Mouse (Mus musculus): ENCODE data around the gene Mrgpra6. TPM values are rescaled to one million over a fixed set of nuclear protein-coding genes. Genes with fewer than 3 reads are reported as not detected.

Mrgpra6 gene
- total RNA-seq (2021), result not detected
- long read RNA-seq, experiment 1, result 0 reads
- long read RNA-seq, experiment 2, result 0 reads

GRCm38 (mm10) chr7:47204830-47205229, at the start of gene Mrgpra6:
Gene Mrgpra6, minus strand, starts transcription at chr7:47204920.
- DNase-seq (ENCODE audit: low spot score in 2 of 2), result no peak

- DNase-seq (ENCODE audit: low spot score in 2 of 2), result no peak
Measured at GRCm38 (mm10) chr7:47252770-47253169, 48.0 kb upstream of the Mrgpra6 start, which contains the start of gene Mrgpra9. Gene Mrgpra9, minus strand, starts transcription at chr7:47252848.

GRCm38 (mm10) chr7:47244658-47245057, 39.9 kb upstream of the Mrgpra6 start:
- DNase-seq (ENCODE audit: low spot score in 2 of 2), result no peak

DNA sequence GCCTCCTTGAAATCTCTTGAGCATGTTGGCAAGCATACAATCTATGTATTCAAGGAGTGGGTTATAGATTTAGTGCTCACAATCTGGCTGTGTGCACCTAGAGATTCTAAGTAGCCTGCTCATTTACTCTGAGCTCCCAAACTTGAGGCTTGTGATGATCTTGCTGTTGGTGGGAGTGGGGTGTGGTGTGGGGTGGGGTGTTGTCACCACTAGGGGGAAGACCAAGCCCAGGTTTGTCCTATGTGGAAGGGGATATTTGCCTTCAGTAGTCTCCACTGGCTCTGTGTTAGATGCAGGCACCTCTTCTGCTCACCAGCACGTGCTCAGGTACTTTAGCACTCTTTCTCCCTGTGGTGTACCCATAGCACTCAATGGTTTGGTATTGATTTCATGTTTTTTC, 9.4 kb downstream of the Mrgpra6 start:
- no peak for DNase-seq (ENCODE audit: low spot score in 2 of 2)

DNA sequence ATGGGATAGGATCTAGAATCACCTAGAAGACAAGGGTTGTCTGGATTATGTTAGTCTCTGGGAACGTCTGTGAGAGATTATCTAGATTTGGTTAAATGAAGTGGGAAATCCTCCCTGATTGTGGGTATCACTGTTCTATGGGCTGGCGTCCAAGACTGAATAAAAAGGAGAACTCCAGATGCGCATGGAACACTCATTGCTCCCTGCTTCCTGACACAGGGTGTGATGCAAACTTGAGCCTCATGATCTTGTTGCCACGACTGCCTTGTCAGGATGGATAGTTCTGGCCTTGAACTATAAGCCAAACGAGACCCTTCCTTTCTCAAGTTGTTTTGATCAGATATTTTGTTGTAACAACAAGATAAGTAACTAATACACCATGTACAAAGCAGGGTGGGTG, 33.9 kb downstream of the Mrgpra6 start:
- DNase-seq (ENCODE audit: low spot score in 2 of 2), result no peak

- DNase-seq (ENCODE audit: low spot score in 2 of 2), result no peak
Measured at GRCm38 (mm10) chr7:47165028-47165427, 39.7 kb downstream of the Mrgpra6 start.

- no peak for DNase-seq (ENCODE audit: low spot score in 2 of 2)
Measured at GRCm38 (mm10) chr7:47163203-47163602, 41.5 kb downstream of the Mrgpra6 start.

DNA sequence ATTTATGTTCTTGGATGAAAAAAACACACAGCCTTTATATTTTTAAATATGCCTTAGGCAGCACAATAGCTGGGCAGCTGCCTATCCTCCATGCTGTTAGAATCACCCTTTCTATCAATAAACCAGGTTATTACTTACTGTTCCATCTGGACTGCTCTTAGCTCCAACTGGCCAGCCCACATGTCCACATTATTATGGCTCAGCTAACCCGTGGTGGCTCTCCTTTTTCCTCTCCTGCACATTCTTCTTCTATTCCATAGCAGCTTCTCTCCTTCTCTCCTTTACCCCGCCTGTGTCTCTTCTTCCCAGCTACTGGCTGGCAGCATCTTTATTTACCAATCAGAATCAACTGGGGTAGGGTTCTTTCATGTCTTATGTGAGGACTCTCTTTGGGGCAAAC, 46.3 kb downstream of the Mrgpra6 start:
- no peak for DNase-seq (ENCODE audit: low spot score in 2 of 2)

DNA sequence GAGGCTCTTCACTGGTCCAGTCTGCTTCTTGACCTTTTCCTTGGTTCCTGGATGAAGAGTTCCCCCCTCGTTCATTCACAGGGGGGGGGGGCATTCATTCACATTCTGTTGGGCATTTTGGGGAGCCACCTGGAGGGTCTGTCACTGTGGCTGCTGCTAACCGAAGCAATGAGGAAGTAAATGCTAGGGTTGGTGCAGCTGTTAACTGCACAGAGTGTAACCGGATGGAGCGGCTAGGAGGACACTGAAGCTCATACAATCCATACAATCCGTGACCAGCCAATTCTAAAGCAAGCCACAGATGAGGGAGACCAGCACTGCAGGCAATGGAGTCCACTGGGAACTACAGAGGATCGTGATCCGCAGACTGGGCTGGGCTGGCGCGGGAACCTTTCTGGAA, 47.0 kb downstream of the Mrgpra6 start:
- DNase-seq (ENCODE audit: low spot score in 2 of 2), result no peak

DNA sequence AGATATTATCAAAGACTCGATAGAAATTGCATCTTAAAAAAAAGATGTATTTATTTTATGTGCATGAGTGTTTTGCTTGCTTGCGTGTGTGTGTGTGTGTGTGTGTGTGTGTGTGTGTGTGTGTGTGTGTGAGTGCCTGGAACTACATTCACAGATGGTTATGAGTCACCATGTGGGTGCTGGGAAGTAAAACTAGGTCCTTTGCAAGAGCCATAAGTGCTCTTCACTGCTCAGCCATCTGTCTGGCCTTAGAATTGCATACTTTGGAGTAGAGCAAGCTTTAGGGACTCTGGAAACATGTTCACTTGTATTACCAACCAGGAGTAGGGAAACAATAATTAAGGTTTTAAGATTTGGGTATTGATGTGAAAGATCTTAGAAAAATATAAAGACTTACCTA, 48.9 kb downstream of the Mrgpra6 start:
- no peak for DNase-seq (ENCODE audit: low spot score in 2 of 2)

DNA sequence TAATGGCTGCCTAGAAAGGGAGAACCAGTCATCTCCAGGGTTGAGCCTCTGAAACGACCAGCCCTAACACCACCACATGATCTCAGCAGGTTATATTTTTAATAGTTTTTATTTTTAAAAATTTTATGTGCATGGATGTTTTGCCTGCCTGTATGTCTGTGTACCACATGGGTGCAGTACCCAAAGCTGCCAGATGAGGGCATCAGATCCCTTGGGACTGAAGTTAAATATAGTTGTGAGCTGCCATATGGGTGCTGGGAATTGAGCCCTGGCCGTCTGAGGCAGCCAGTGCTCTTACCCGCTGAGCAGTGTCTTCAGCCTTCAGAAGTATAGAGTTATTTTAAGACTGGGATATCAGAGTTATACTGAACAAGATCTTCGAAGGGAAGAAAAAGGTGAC, 49.3 kb downstream of the Mrgpra6 start:
- DNase-seq (ENCODE audit: low spot score in 2 of 2), result no peak

- DNase-seq (ENCODE audit: low spot score in 2 of 2), result peak; percentile 30
Measured at GRCm38 (mm10) chr7:47150420-47151061, 54.2 kb downstream of the Mrgpra6 start.

GRCm38 (mm10) chr7:47148298-47148697, 56.4 kb downstream of the Mrgpra6 start:
- DNase-seq (ENCODE audit: low spot score in 2 of 2), result no peak

DNA sequence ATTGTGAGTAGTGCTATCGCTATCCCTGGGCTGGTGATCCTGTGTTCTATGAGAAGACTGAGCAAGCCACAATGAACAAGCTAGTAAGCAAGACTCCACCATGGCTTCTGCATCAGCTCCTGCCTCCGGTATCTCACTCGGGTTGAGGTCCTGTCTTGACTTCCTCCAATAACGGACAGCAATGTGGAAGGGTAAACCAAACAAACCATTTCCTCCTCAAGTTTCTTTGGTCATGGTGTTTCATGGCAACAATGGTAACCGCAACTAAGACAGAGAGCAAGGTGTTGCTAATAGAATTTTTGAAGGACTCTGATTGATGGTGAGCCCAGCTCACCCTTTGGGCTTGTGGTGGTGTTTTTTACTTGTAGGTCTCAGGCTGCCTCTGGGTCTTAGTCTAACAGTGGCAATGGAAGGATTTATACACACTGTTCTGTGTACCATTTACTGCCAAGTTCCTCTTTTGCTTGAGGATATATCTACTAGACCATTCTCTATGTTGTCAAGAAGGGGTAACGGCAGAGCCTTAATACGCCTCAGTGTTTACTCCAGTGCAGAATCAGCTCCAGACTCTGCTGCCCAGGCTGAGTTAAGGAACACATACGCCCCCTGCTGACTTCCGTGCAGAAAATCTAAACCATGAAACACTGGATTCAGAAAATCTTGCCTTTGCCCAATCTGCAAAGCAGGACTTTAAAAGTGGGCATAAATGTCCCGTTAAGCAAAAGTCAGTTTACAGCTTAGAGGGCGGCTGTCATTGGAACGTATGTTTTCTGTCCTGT, 58.5 kb downstream of the Mrgpra6 start:
- peak; percentile 37 to 39 for DNase-seq (ENCODE audit: low spot score in 2 of 2)

- DNase-seq (ENCODE audit: low spot score in 2 of 2), result no peak
Measured at GRCm38 (mm10) chr7:47144299-47144698, 60.4 kb downstream of the Mrgpra6 start.

GRCm38 (mm10) chr7:47139823-47140325, 64.8 kb downstream of the Mrgpra6 start:
- DNase-seq (ENCODE audit: low spot score in 2 of 2), result no peak

Other genes starting within 250 kb of the Mrgpra6 start
- gene Uevld, start 246.4 kb downstream of the Mrgpra6 start, total RNA-seq (2021), result 10 to 100 TPM; 16.3 to 17.4 TPM
- not detected for gene Gm9999, start 221.3 kb downstream of the Mrgpra6 start, total RNA-seq (2021)
- 10 to 100 TPM; 19.2 to 20.0 TPM for gene Spty2d1, start 196.5 kb downstream of the Mrgpra6 start, total RNA-seq (2021)
- 10 to 100 TPM; 18.6 to 22.3 TPM for gene Tmem86a, start 154.3 kb downstream of the Mrgpra6 start, total RNA-seq (2021)
- 1 to 10 TPM in 1 of 2 experiments, under 1 TPM in 1; 0.13 to 1.4 TPM for gene Ptpn5, start 71.2 kb downstream of the Mrgpra6 start, total RNA-seq (2021)
- not detected for gene Mrgpra9, start 47.9 kb upstream of the Mrgpra6 start, total RNA-seq (2021)
- gene Mrgpra1, start 149.3 kb upstream of the Mrgpra6 start, total RNA-seq (2021), result not detected
- not detected for gene Mrgpra2a, start 247.2 kb upstream of the Mrgpra6 start, total RNA-seq (2021)